Mouse (Mus musculus) lung, adult 10 weeks (tissue): ENCODE results near the gene Cct4. TPM values are rescaled to one million over a fixed set of nuclear protein-coding genes. Genes with fewer than 3 reads are reported as not detected.

Source experiments
- polyA plus RNA-seq: library from polyadenylated mRNA; stranded (reverse); fragments of 350-450 nt; fragmentation: Illumina TruSeq; extraction: RNeasy Lipid Tissue Mini Kit (QIAGEN cat#74804); gene quantifications from one replicate; pipeline ENCODE4 v1.2.3, GENCODE M21; 2014; ENCODE audit warnings: low read depth, low replicate concordance; ENCODE audit not compliant: insufficient read depth

Cct4 gene
- polyA plus RNA-seq: 125 TPM

DNA sequence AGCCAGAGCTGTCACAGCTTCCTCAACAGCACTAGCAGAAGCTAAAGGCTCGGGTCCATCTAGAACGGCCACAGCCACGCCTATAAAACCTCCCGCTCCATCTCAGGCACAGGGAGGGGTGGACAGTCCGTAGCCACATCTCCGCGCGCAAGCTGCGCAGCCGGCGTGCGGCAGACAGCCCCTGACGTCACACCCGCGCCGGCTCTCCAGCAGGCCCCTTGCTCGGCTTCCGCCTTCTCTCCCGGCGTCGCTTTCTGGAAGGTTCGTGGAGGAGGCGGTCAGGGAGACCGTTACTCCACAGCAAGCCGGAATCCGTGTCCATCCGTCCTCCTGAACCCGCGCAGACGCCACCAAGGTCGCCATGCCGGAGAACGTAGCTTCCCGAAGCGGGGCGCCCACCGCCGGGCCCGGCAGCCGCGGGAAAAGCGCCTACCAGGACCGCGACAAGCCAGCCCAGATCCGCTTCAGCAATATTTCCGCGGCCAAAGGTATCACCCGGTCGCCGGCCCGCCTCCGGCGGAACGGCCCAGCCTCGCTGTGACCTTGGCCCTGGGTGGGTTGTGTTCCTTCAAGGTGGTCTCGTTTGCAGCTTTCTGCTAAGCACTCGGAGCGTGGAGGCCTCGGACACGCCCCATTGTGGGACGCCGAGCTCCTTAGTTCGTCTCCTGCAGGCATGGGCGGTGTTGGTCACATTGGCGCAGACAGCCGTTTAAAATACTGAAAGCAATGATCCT, at the start of gene Cct4:
TSS of gene Cct4 (plus strand) at position 127 of the 734 bp plus-strand sequence.

DNA sequence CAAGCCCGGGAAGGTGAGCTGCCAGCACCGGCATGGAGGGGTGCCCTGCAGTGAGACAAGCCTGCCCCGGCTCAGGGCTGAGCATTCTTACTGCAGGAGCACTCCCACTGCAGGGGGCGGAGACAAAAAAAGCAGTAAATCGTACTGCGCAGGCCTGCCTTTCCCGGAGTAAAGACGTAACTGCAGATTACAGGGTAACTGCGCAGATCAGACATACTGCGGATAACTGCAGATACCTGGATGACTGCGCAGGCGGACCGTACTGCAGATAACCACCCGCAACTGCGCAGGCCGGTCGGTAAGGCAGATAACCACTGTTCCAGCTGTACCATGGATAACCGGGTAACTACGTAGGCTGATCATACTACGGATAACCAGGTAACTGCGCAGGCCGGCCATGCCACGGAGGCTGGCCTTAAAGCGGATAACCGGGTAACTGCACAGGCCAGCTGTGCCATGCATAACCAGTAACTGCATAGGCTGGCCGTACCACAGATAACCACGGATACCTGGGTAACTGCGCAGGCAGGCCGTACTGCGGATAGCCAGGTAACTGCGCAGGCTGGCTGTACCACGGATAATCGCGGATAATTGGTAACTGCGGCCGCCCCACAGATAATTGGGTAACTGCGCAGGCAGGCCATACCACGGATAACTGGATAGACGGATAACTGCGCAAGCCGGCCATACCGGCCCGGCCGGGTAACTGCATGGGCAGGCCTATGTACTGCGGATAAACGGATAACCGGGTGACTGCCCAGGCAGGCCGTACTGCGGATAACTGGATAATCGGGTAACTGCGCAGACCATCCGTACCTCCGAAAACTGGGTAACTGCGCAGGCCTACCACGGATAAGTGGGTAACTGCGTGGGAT, 18.2 kb upstream of the Cct4 start, which contains the start of gene Zrsr1:
TSS of gene Zrsr1 (plus strand) at position 171 of the 875 bp plus-strand sequence.

DNA sequence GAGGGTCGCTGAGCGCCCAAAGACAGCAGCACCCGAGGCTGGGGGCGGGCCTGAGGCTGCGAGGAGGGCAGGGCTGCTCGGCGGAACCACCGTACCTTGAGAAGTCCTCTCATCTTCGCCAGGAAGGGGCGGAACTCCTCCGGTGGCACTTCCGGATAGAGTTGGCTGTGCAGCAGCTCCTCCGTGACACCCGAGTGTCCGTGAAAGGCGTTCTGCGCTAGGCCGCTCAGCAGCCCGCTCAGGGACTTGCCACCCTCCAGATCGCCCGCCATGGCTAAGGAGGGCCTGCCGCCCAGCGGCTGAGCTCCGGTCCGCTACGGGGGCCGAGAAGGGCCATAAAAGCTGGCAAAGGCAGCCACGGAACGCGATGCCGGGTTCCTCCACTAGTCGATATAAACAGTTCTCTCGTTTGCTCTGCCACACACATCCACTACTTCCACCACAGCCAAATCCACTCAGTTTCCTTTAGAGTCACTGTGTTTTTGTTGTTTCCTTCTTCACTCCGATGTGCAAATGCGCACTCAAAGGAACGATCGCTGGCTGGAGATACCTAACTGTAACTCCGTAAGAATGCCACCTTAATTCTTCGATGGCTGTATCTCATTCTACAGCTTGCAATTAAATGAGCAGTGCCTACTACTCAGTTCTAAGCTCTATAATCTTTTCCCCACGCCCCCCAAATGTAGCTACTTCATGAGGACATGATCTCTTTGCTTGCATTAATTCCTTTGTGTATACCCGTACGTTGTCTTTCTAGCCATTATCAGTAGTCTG, 8.1 kb upstream of the Cct4 start, which contains the start of the genes Gm28048 and Commd1:
TSS of gene Gm28048 (minus strand) at position 107 of the 774 bp plus-strand sequence.
TSS of gene Commd1 (minus strand) at position 399 of the 774 bp plus-strand sequence.

DNA sequence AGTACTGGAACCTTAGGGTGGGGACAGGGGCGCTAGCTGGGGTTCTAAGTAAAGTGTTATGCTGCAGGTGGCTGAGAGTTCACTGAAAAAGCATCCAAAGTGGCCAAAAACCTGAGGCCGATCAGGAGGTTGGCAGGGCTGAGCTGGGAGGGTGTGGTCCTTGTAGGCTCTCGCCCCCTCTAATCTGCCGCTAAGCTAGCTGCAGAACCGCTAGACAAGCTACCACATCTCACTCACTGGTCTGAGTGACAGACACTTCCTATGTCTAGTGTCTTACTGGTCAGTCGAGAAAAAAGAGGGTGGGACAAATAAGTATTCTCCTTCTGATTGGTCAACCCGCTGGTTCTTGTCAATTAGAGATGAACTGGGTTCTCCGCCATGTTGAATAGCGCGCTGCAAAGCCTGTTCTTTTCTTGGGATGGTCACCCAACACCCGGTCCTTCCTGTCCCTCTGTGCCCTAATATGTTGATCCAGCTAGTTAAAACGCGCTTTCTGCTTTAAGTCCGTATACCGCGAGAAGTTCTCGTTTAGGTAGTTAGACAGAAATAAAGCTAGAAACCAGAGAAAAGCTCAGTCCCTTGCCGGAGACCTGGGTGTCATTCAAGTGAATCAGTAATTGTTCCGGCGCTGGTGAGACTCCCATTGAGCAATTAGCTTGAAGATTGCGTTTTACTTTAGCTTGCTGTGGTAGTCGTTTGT, 17.3 kb downstream of the Cct4 start, which contains the start of gene Fam161a:
TSS of gene Fam161a (plus strand) at position 51 of the 700 bp plus-strand sequence.

Other genes starting within 250 kb of the Cct4 start
- gene B3gnt2, start 129.6 kb upstream of the Cct4 start, polyA plus RNA-seq: 7.1 TPM
- 18.0 TPM for gene Zrsr1, start 18.5 kb upstream of the Cct4 start, polyA plus RNA-seq
- gene Gm28048, start 8.4 kb upstream of the Cct4 start, polyA plus RNA-seq: 26.7 TPM
- 99.5 TPM for gene Commd1, start 8.1 kb upstream of the Cct4 start, polyA plus RNA-seq
- 12.2 TPM for gene Fam161a, start 17.0 kb downstream of the Cct4 start, polyA plus RNA-seq